Mouse (Mus musculus): ENCODE measurements around the gene Arhgef25.

Arhgef25 gene

DNA sequence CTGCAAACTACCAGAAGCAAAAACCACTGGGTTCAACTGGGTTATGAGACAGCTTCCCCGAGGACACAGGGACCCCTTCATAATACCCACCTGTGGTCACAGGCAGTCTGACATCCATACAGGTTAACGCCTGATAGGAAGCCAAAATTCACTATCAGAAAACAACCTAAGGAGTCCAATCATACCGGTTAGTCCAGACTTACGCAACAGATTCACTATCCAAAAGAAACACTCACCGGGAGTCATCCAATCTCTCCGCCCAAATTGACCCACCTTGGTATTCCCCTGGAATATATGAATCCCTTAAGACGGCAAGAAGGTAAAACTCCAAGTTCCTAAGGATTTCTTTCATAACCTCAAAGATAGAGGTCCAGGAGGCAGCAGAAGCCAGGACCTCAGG, 45.3 kb downstream of the Arhgef25 start:
- CTCF ChIA-PET = no interaction called here

DNA sequence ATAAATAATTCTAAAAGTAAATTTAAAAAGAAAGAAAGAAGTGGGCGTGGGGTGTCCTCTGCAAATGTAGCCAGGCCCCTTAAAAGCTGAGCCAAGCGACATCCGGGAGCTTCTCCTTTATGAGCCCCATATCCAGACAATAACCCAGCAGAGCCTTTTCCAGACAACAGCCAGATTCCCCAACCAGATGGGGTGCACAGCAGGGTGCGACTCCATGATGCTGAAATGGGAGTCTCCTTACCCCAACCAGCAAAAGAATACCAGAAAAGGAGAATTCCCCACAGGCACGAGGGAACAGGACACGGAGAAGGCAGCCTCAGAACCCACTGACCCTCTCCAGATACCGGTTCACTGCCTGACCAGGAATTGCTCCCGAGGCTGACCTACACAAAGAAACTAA, 46.7 kb downstream of the Arhgef25 start:
- CTCF ChIA-PET = interaction anchor here (0.5 to 0.7 kb wide), 4 partner anchors 23 to 990 kb away, joined by 3 to 18 read pairs (median 6); no protein-coding TSS in a partner anchor

DNA sequence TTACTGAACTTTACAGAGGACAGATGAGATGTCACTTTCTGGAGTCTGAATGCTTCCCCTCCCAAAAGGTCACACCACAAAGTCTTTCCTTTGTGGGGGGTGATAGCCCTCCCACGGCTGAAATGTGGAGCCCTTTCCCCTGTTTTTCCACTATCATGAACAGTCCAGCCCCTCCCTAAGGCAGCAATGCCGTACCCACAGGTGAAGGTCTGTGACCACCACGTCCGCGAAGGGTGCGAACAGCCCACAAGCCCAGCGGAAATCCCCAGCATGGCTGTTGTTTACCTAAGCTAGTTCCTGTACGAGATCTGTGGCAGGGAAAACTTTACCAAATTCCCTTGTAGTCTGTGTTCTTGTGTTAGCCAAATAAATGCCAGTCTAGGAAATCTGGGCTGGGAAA, 48.4 kb downstream of the Arhgef25 start:
- CTCF ChIA-PET = interaction anchor here (1.2 kb wide), 1 partner anchor 18 kb away, joined by 3 read pairs; no protein-coding TSS in a partner anchor

DNA sequence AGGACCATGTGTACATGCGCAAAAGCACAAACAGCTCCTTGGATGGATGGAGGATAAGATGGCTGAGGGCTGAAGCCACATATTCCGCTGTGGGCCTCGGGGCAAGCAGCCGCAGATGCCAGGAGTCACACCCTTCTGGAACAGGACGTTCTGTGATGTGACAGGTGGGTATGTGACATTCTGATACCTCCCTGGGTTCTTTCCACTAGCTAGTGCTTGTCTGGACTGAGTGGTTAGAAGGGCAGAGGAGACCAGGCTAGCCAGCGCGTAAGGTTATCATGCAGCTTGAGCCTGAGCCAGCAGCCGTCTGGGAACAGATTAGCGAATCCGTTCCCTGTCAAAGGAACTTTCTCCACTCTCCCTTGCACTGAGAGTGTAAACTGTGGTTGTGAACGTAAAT, 48.9 kb downstream of the Arhgef25 start:
- CTCF ChIA-PET = interaction anchor here (0.5 to 1.2 kb wide), 4 partner anchors 9 to 21 kb away, joined by 3 to 5 read pairs (median 4); no protein-coding TSS in a partner anchor

DNA sequence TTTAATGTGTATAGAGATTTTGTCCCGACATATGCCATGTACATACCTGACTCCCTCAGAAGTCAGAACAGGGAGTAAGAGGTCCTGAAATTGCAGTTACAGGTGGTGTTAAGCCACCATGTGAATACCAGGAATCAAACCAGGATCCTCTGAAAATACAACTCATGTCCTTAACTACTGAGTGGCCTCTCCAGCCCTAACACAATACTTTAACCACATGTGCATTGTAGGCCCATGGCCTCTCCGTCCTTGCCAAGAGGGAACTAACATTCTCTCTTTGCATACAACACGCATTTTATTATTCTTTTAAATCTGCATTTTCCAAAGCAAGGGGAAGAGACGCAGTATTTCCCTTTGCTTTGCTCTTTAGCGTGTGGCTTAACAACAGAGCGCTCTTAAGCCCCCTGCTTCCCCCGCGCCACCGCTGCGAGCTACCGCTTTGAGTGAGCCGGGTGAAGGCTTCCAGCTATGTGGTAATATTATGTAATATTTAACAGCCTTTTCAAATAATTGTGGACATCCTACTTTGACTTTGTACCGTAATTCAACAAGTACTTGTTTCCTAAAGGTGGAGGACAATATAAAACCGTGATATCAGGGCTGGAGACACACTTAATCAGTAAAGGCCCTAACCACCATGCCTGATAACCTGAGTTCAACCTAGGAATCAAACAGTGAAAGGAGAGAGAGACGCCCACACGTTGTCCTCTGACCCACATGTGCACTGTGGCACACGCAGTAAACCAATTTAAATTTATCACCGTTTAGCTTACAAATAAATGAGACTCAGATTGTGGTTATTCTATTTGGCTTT, 51.3 kb downstream of the Arhgef25 start:
- CTCF ChIA-PET = no interaction called here

DNA sequence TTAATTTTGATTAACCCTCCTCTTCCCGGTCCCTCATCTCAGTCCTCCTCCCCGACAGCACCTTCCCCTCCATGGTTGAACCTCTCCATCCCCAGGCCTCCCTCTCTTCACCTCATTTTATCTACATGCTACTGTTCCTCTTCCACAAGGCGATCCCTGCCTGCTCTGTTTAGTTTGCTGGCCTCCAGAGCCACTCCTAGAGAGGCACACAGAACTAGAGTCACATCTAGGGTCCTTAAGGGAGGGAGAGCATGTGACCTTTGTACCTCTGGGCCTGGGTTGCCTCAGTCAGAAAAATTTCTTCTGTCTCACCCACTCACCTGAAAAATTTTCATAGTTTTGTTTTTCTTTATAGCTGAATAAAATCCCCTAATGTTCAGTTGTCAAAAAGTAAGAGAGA, 52.0 kb downstream of the Arhgef25 start:
- CTCF ChIA-PET = no interaction called here

DNA sequence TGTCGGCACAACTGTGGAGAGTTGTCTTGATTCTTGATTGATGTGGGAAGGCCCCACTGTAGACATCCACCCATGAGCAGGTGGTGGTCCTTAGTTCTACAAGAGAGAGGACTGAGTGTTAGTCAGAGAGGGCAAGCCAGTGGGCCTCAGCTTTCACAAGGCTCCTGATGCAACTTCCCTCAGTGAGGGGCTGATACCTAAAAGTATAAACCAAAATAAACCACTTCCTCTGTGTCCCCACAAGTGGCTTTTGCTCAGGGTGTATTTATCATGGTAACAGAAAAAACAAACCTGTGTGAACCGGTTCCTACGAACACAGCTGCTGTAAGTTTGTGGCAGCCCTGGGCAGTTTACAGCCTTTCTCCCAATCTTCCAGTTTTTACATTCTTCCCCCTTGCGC, 53.4 kb downstream of the Arhgef25 start:
- CTCF ChIA-PET = no interaction called here

DNA sequence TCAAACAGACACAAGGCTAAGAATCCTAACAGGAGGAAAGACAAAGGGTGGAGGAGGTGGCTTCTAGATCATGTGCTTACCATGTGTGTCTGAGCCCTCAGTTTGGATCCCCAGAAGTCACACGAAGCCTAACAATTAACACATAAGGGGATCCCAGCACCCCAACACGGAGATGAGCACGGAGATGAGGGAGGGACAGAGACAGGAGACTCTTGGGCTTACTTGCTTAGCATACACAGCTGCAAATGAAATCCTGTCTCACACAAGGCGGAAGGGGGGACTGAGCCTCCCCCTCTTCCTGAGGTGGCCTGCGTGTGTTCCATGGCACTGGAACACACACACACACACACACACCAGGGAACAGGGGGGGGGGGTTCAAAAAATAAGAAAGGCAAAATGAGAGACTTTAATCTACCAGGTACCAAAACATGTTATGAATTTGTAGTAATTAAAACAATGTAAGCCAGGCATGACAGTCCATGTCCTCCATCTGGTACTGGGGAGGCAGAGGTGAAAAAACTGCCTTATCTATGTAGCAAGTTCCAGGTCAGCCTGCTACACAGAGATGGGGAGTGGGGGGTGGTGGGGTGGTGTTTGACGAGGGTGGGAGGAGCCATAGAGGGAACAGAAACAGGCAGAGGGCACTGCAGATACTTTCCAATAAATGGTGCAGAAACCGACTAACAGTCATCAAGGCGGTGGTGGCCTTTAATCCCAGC, 54.6 kb downstream of the Arhgef25 start:
- CTCF ChIA-PET = no interaction called here

DNA sequence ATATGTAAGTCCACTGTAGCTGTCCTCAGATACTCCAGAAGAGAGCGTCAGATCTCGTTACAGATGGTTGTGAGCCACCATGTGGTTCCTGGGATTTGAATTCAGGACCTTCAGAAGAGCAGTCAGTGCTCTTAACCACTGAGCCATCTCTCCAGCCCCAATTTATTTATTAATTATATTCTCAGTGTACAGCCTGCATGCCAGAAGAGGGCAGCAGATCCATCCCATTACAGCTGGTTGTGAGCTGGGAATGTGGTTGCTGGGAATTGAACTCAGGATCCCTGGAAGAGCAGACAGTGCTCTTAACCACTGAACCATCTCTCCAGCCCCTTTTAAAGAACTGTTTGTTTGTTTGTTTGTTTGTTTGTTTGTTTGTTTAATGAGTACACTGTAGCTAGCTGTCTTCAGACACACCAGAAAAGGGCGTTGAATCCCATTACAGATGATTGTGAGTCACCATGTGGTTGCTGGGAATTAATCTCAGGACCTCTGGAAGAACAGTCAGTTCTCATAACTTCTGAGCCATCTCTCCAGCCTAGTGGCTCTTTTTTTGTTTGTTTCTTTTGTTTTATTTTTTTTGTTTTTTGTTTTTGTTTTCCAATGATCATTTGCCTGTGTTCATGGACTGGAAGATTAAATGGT, 55.4 kb downstream of the Arhgef25 start:
- CTCF ChIA-PET = interaction anchor here (0.7 to 1.3 kb wide), 2 partner anchors 12 to 1188 kb away, joined by 3 to 4 read pairs; partner anchors contain the start of gene Cnpy2

Measured in spleen, embryonic (tissue).